Mouse (Mus musculus) ES-E14 (cell line): ENCODE measurements at regions not wholly inside any gene's neighbourhood (a gene's known extent, or its start where the extent isn't known, plus 50 kb on each side); places are given as distances from the start of the nearest gene placed in this dataset.

Experiments used
- CHD2 ChIP-seq: IDR thresholded peaks from 2 replicates; pipeline ENCODE4 v1.6.1; 2014; ENCODE audit warnings: mild to moderate bottlenecking, low read depth, low read length, inconsistent platforms
- HCFC1 ChIP-seq: IDR thresholded peaks from 2 replicates; pipeline ENCODE4 v1.6.1; 2012; ENCODE audit warnings: low read length, inconsistent platforms, borderline replicate concordance; ENCODE audit not compliant: insufficient read depth
- MAFK ChIP-seq: IDR thresholded peaks from 2 replicates; pipeline ENCODE4 v1.6.1; 2014; ENCODE audit warnings: mild to moderate bottlenecking, low read depth, low read length, inconsistent platforms; ENCODE audit not compliant: insufficient read depth
- ZC3H11A ChIP-seq: IDR thresholded peaks from 2 replicates; pipeline ENCODE4 v1.6.1; 2012; ENCODE audit warnings: low read depth, mild to moderate bottlenecking, inconsistent platforms, low read length, borderline replicate concordance
- ZNF384 ChIP-seq: IDR thresholded peaks from 2 replicates; pipeline ENCODE4 v1.6.1; 2012; ENCODE audit warnings: low read depth, low read length, inconsistent platforms

DNA sequence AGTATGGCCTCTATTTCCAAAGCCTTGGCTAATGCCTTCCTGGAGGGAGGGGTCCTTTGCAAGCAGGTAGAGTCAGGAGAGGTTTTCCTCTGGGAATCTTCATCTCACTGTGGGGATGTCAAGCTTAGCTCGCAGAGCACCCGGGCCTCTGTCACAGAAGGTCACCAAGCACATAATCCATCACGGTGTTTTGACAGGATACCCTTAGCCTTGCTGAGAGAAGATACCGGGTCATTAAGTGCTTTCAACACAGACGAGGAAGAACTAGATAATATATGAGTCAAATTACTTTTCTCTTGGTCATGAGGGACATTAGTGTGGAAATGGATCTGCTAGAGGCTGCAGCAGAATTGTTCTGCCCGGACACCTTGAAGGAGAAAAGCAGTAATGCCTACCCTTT is 64.3 kb upstream of the Spaca1 start:
- TF ChIP-seq HCFC1 (no peak), ZC3H11A (no peak), ZNF384 (no peak), CHD2 (no peak), MAFK (no peak)
